Mouse (Mus musculus) ES-Bruce4 (cell line): ENCODE data around the gene Nrbp1.

ENCODE experiments used
- EP300 ChIP-seq: IDR thresholded peaks from 2 replicates; pipeline ENCODE4 v1.6.1; 2011; ENCODE audit warnings: low read depth, low read length; ENCODE audit not compliant: insufficient read depth
- POLR2A ChIP-seq: IDR thresholded peaks from one replicate; pipeline ENCODE4 v1.8.1; 2011; ENCODE audit warnings: low read length; ENCODE audit not compliant: insufficient read depth

DNA sequence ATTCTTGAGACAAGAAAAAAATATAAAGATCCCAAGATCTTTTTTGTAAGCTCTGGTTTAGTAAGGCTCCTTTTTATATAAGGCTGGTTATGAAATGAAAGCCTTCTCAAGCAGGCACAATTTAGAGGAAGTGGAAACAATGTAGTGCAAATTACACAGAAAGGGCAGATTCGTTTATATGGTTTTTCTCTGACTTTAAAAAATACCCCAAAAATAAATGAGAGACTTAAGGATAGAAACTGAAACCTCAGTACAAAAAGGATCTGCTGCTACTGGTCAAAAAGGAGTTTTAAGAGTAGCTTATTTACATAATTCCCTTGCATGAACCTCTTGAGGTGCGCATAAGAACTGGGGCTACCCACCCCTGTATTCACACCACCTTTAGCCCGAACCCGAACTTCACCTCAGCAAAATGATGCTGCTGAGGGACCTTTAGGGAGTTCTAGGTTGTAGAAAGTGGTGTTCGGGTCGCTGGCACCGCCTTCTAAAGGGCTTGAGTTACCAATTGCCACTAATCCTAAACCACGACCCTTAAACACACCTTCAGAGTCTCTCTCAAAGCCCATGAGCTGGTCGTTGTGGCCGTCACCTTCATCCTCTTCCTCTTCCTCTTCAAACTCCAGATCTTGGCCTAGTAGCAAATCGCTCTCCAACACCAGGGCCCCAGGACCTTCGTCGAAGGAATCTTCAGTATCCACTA, 39.5 kb upstream of the Nrbp1 start:
- no peak for TF ChIP-seq EP300
- no peak for TF ChIP-seq POLR2A
